Mouse (Mus musculus): ENCODE measurements around the gene Synj2bp.
A peak's percentile ranks its signal among the peaks of the same experiment; 100 is the strongest.

GRCm38 (mm10) chr12:81532316-81533028 is at the start of gene Synj2bp, which contains the start of gene Gm20498:
- TF ChIP-seq CTCF (IDR thresholded peaks at IDR 0.05; ENCODE audit: insufficient read depth, low read depth, low read length) (no peak), POLR2A (IDR thresholded peaks at IDR 0.05; ENCODE audit: insufficient read depth, low read depth, low read length) (peak; percentile 56)
